Mouse (Mus musculus) ES-CJ7 (cell line): ENCODE measurements around the gene B4galt2.

Experiments
- DNase-seq: peaks from one replicate; pipeline ENCODE4 v3.0.0; 2011; ENCODE audit warnings: low read depth, low spot score

B4galt2 gene

GRCm38 (mm10) chr4:117908834-117909453 is 25.7 kb upstream of the B4galt2 start:
- no peak for DNase-seq

GRCm38 (mm10) chr4:117906196-117906595 is 22.9 kb upstream of the B4galt2 start:
- DNase-seq: no peak

GRCm38 (mm10) chr4:117904761-117905160 is 21.5 kb upstream of the B4galt2 start:
- no peak for DNase-seq

GRCm38 (mm10) chr4:117904094-117904493 is 20.8 kb upstream of the B4galt2 start:
- DNase-seq: no peak

GRCm38 (mm10) chr4:117898111-117898510 is 14.8 kb upstream of the B4galt2 start:
- no peak for DNase-seq

GRCm38 (mm10) chr4:117896031-117896430 is 12.7 kb upstream of the B4galt2 start:
- DNase-seq: no peak

- DNase-seq: no peak
Observed at GRCm38 (mm10) chr4:117895339-117895738, 12.1 kb upstream of the B4galt2 start.

- DNase-seq: no peak
Observed at GRCm38 (mm10) chr4:117894601-117895000, 11.3 kb upstream of the B4galt2 start.

- DNase-seq: peak; percentile 51
Observed at GRCm38 (mm10) chr4:117893376-117893775, 10.1 kb upstream of the B4galt2 start.

- peak; percentile 93 for DNase-seq
Observed at GRCm38 (mm10) chr4:117891738-117892161, 8.5 kb upstream of the B4galt2 start, which contains the start of gene Dph2. TSS of gene Dph2 (minus strand) at chr4:117892032.

- DNase-seq: no peak
Observed at GRCm38 (mm10) chr4:117890750-117891149, 7.5 kb upstream of the B4galt2 start.

GRCm38 (mm10) chr4:117890031-117890430 is 6.7 kb upstream of the B4galt2 start:
- no peak for DNase-seq

GRCm38 (mm10) chr4:117889471-117889870 is 6.2 kb upstream of the B4galt2 start:
- no peak for DNase-seq

- no peak for DNase-seq
Observed at GRCm38 (mm10) chr4:117887920-117888319, 4.6 kb upstream of the B4galt2 start.

- DNase-seq: peak; percentile 93
Observed at GRCm38 (mm10) chr4:117887133-117887532, 3.8 kb upstream of the B4galt2 start, which contains the start of gene Atp6v0b. TSS of gene Atp6v0b (minus strand) at chr4:117887333.

GRCm38 (mm10) chr4:117886644-117887043 is 3.4 kb upstream of the B4galt2 start:
- peak; percentile 42 for DNase-seq

GRCm38 (mm10) chr4:117885994-117886393 is 2.7 kb upstream of the B4galt2 start:
- DNase-seq: no peak

GRCm38 (mm10) chr4:117885093-117885492 is 1.8 kb upstream of the B4galt2 start:
- no peak for DNase-seq

- DNase-seq: no peak
Observed at GRCm38 (mm10) chr4:117884146-117884545, 859 bp upstream of the B4galt2 start.

- DNase-seq: no peak
Observed at GRCm38 (mm10) chr4:117878703-117879102, 4.6 kb downstream of the B4galt2 start.

- DNase-seq: no peak
Observed at GRCm38 (mm10) chr4:117878301-117878700, 5.0 kb downstream of the B4galt2 start.

- no peak for DNase-seq
Observed at GRCm38 (mm10) chr4:117873615-117874014, 9.7 kb downstream of the B4galt2 start.

GRCm38 (mm10) chr4:117872471-117872886 is 10.8 kb downstream of the B4galt2 start, which contains the start of gene Ccdc24:
TSS of gene Ccdc24 (minus strand) at chr4:117872557.
- DNase-seq: peak; percentile 40

GRCm38 (mm10) chr4:117871787-117872186 is 11.5 kb downstream of the B4galt2 start:
- no peak for DNase-seq
